Mouse (Mus musculus) intestine, postnatal 0 days (tissue): ENCODE measurements at regions not wholly inside any gene's neighbourhood (a gene's known extent, or its start where the extent isn't known, plus 50 kb on each side); places are given as distances from the start of the nearest gene placed in this dataset.

ENCODE experiments used
- ATAC-seq: fragments of 200-750 bp; cut with Nextera tagmentation; 2 replicates; pipeline ENCODE4 v1.8.0; 2017; ENCODE audit warnings: mild to moderate bottlenecking, moderate TSS enrichment, moderate library complexity
- H3K27ac ChIP-seq: fragments of 300-500 bp; sonication (generic); 2 replicates; pipeline ENCODE4 v1.5.1; 2014; ENCODE audit warnings: mild to moderate bottlenecking, low read depth, low read length, moderate library complexity
- H3K27me3 ChIP-seq: fragments of 300-500 bp; sonication (generic); replicated peaks from 2 replicates; pipeline ENCODE4 v1.6.1; 2014; ENCODE audit warnings: low read length, mixed read lengths; ENCODE audit not compliant: control insufficient read depth, insufficient read depth
- H3K36me3 ChIP-seq: fragments of 300-500 bp; sonication (generic); 2 replicates; pipeline ENCODE4 v1.6.1; 2014; ENCODE audit warnings: mild to moderate bottlenecking, moderate library complexity; ENCODE audit not compliant: control insufficient read depth, insufficient read depth
- H3K4me1 ChIP-seq: fragments of 300-500 bp; sonication (generic); replicated peaks from 2 replicates; pipeline ENCODE4 v1.6.1; 2014; ENCODE audit warnings: antibody characterized with exemption, low read length, mixed read lengths; ENCODE audit not compliant: control insufficient read depth, insufficient read depth
- H3K4me2 ChIP-seq: fragments of 300-500 bp; sonication (generic); replicated peaks from 2 replicates; pipeline ENCODE4 v1.6.1; 2014; ENCODE audit warnings: low read depth, mild to moderate bottlenecking, moderate library complexity
- H3K4me3 ChIP-seq: fragments of 300-500 bp; sonication (generic); 2 replicates; pipeline ENCODE4 v1.5.1; 2014; ENCODE audit warnings: low read depth, low read length
- H3K9ac ChIP-seq: fragments of 300-500 bp; sonication (generic); 2 replicates; pipeline ENCODE4 v1.6.1; 2014; ENCODE audit warnings: mild to moderate bottlenecking, low read depth, low read length
- H3K9me3 ChIP-seq: fragments of 300-500 bp; sonication (generic); 2 replicates; pipeline ENCODE4 v1.6.1; 2016; ENCODE audit warnings: mixed run types; ENCODE audit not compliant: control insufficient read depth
- CTCF ChIP-seq: sonication (generic); IDR thresholded peaks from 2 replicates; pipeline ENCODE4 v1.5.1; 2016; ENCODE audit warnings: low read depth, mild to moderate bottlenecking, control low read depth, antibody characterized with exemption, moderate library complexity
- WGBS: fragments of 180-500 bp; shearing (Covaris S2); extraction: QIAGEN DNeasy Blood & Tissue Kit; methylation state at CpG from one replicate; pipeline ENCODE4 v1.1.7; 2014; 5-methylcytosine and 5-hydroxymethylcytosine counted together

- no peak for ATAC-seq
- no peak overlapping the region for H3K27ac ChIP-seq
- H3K27me3 ChIP-seq, result no peaks in the 10 kb centered on the region
- 66% methylated on average over 6 of the region's 6 CpGs for WGBS
- no peaks in the 10 kb centered on the region for H3K4me1 ChIP-seq
- no peak overlapping the region for H3K4me3 ChIP-seq
- no peak overlapping the region for H3K4me2 ChIP-seq
- TF ChIP-seq CTCF, result no peak
- no peaks in the 10 kb centered on the region for H3K9me3 ChIP-seq
- no peak overlapping the region for H3K9ac ChIP-seq
- H3K36me3 ChIP-seq, result no peaks in the 10 kb centered on the region
Observed at GRCm38 (mm10) chr15:102862374-102862773, 58.5 kb upstream of the Hoxc13 start.

- Histone ChIP-seq H3K36me3 (no peaks in the 10 kb centered on the region), H3K27ac (no peak overlapping the region), H3K4me3 (no peak overlapping the region), H3K9ac (no peak overlapping the region), H3K4me2 (no peak overlapping the region), H3K27me3 (no peaks in the 10 kb centered on the region), H3K9me3 (no peaks in the 10 kb centered on the region), H3K4me1 (no peaks in the 10 kb centered on the region)
- ATAC-seq, result no peak
- no peak for TF ChIP-seq CTCF
- 76% methylated on average over 3 of the region's 3 CpGs for WGBS
Observed at GRCm38 (mm10) chr15:102866788-102867187, 54.1 kb upstream of the Hoxc13 start.
